Mouse (Mus musculus): ENCODE measurements around the gene Brap. TPM values are rescaled to one million over a fixed set of nuclear protein-coding genes. Genes with fewer than 3 reads are reported as not detected.
"Not testable (repeated sequence)": the region's sequence is repeated elsewhere in the genome, so short reads cannot be mapped to it uniquely, and the experiment has no call there.

The Brap gene
- polyA plus RNA-seq, 1 experiment: 51.8 TPM

DNA sequence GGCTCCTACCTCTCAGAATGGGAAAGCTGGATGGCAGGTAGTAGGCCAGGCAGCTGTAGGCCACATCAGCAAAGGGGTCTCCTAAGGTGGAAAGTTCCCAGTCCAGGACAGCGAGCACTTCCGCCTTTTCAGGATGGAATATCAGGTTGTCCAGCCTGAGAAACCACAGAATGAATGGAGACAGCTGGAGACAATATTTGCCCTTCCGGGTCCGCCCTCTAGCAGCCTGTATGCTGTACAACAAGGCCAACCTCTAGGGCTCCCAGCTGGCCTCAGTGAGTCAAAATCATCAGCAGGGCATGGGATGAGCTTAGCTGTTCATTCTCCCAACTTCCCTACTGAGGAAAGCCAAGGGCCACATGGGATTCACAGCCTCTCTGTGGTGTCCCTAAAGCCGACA, 25.7 kb upstream of the Brap start:
- TF ChIP-seq CTCF (IDR thresholded peaks at IDR 0.05; ENCODE audit: extremely low read depth, insufficient read depth, low read length): no peak
- TF ChIP-seq POLR2A (IDR thresholded peaks at IDR 0.05; ENCODE audit: extremely low read depth, insufficient read depth, low read length): no peak
- Histone ChIP-seq H3K4me3 (ENCODE audit: insufficient read depth, low read length) (no peak overlapping the region), H3K4me1 (ENCODE audit: control insufficient read depth, insufficient read depth, low read length) (no peaks in the 10 kb centered on the region), H3K27ac (ENCODE audit: insufficient read depth, low read length) (no peak overlapping the region)

DNA sequence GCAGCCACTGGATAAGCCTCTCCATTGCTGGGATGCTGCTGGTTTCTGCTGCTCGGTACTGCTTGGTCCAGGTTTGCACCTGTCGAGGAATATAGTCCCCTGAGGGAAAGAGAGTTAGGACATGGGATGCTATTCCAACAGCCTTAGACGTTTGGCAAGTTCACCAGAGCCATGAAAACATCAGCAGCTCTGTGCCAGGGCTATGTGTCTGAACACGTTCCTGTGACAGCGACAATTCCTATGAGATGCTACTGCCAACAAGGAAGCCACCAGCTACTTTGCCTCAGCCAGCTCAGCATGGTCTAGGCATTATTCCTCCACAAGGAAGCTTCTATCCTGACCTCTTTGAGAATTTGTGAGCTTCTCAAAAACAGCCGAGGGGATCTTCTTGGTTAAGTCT, 23.1 kb upstream of the Brap start:
- no peak overlapping the region for H3K27ac ChIP-seq (ENCODE audit: insufficient read depth, low read length)
- H3K4me3 ChIP-seq (ENCODE audit: insufficient read depth, low read length): no peak overlapping the region
- H3K4me1 ChIP-seq (ENCODE audit: control insufficient read depth, insufficient read depth, low read length): no peaks in the 10 kb centered on the region
- TF ChIP-seq POLR2A (IDR thresholded peaks at IDR 0.05; ENCODE audit: extremely low read depth, insufficient read depth, low read length) (no peak), CTCF (IDR thresholded peaks at IDR 0.05; ENCODE audit: extremely low read depth, insufficient read depth, low read length) (no peak)

DNA sequence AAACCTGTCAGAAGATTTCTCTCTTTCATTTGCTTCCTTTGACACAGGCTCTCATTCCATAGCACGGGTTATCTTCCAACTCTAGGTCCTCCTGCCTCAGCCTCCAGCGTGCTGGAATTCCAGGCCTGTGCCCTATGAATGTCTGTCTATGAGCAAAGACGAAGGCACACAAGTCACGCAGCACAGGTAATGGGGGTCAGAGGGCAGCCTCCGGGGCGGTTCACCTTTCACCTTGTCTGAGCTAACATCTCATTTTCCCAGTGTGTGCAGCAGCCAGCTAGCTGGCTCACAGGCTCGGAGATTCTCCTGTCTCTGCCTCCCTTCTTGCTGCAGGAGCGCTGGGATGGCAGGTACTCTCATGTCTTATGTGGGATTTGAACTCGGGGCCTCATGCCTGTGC, 20.8 kb upstream of the Brap start:
- TF ChIP-seq POLR2A (IDR thresholded peaks at IDR 0.05; ENCODE audit: extremely low read depth, insufficient read depth, low read length): no peak
- no peak for TF ChIP-seq CTCF (IDR thresholded peaks at IDR 0.05; ENCODE audit: extremely low read depth, insufficient read depth, low read length)

DNA sequence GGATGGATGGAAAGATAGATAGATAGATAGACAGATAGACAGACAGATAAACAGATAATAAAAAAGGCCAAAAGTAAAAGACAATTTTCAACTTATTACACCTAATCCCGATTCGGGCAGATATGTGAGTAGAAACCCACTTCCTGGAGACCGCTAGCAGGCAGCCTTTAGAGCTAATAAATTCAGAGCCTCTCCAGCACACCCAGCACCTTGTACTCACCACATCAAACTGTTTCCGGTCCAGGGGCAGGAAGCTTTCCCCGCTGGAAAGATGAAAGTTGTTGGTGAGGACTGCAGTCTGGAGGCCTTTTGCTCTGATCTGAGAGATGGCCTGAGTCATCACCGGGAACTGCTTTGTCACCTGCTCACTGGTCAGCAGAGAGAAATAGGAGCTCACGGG, 11.2 kb upstream of the Brap start:
- TF ChIP-seq POLR2A (IDR thresholded peaks at IDR 0.05; ENCODE audit: extremely low read depth, insufficient read depth, low read length) (no peak), CTCF (IDR thresholded peaks at IDR 0.05; ENCODE audit: extremely low read depth, insufficient read depth, low read length) (no peak)

More for the DNA sequence above, 20.8 kb upstream of the Brap start:
- H3K27ac ChIP-seq (ENCODE audit: insufficient read depth, low read length): no peak overlapping the region
- no peak overlapping the region for H3K4me3 ChIP-seq (ENCODE audit: insufficient read depth, low read length)
- no peaks in the 10 kb centered on the region for H3K4me1 ChIP-seq (ENCODE audit: control insufficient read depth, insufficient read depth, low read length)

DNA sequence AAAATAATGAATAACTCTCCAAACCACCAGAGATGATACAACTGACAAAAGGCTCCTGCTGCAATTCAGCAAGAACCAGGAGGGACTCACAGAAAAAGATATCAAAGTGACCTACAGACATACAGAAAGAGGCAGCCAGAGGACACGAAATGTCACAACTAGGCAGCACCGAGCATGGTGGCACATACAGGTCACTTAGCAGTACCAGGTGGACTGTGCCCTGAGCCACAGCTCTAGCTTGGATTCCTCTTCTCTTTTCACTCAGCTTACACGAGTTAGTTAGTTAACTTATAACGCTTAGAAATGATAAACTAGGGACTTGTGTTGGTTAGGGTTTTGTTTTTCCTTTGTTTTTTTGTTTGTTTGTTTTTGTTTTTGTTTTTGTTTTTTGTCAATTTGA, 5.8 kb upstream of the Brap start:
- no peak for TF ChIP-seq CTCF (IDR thresholded peaks at IDR 0.05; ENCODE audit: extremely low read depth, insufficient read depth, low read length)
- TF ChIP-seq POLR2A (IDR thresholded peaks at IDR 0.05; ENCODE audit: extremely low read depth, insufficient read depth, low read length): no peak
- Histone ChIP-seq H3K4me1 (ENCODE audit: control insufficient read depth, insufficient read depth, low read length) (no peaks in the 10 kb centered on the region; the same call in 1 of the 2 replicates), H3K4me3 (ENCODE audit: insufficient read depth, low read length) (no peak overlapping the region), H3K27ac (ENCODE audit: insufficient read depth, low read length) (no peak overlapping the region)

More for the DNA sequence above, 11.2 kb upstream of the Brap start:
- Histone ChIP-seq H3K27ac (ENCODE audit: insufficient read depth, low read length) (no peak overlapping the region), H3K4me1 (ENCODE audit: control insufficient read depth, insufficient read depth, low read length) (no peaks in the 10 kb centered on the region), H3K4me3 (ENCODE audit: insufficient read depth, low read length) (no peak overlapping the region)

DNA sequence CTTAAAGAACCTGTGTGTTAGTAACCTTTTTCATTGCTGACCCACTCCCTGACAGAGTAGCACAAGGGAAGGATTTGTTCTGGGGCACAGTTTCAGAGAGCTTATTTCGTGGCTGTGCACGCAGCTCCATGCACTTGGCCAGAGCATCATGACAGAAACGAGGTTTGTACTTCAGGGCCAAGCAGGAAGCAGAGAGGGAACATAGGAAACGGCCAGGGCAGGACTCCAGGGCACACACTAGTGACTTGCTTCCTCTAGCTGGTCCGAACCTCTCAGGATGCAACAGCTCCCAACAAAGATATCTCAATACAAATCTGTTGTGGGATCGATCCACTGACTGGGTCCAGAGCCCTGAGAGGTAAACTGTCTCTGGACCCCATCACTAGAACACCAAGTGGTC, 3.5 kb upstream of the Brap start:
- H3K4me1 ChIP-seq (ENCODE audit: control insufficient read depth, insufficient read depth, low read length); H3K4me3 ChIP-seq (ENCODE audit: insufficient read depth, low read length); H3K27ac ChIP-seq (ENCODE audit: insufficient read depth, low read length): not testable (repeated sequence)

DNA sequence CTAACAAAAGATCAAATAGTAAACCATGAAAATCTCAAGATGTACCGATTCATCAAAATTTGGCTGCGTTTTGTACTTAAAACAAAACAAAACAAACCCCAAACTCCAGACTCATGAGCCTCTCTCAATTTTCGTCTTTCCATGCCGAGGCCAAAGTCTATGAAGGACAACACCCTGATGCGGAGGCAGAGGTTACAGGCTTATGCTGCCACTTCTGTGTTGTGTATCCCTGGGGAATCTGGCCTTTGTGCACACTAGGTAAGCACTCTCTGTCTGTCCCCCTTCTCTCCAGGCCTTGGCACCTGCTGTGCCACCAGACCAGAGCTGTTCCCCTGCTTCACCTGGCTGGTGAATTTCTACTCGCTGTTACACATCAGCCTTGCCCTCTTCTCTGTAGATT, 2.7 kb upstream of the Brap start:
- not testable (repeated sequence) for H3K27ac ChIP-seq (ENCODE audit: insufficient read depth, low read length); H3K4me1 ChIP-seq (ENCODE audit: control insufficient read depth, insufficient read depth, low read length); H3K4me3 ChIP-seq (ENCODE audit: insufficient read depth, low read length)

DNA sequence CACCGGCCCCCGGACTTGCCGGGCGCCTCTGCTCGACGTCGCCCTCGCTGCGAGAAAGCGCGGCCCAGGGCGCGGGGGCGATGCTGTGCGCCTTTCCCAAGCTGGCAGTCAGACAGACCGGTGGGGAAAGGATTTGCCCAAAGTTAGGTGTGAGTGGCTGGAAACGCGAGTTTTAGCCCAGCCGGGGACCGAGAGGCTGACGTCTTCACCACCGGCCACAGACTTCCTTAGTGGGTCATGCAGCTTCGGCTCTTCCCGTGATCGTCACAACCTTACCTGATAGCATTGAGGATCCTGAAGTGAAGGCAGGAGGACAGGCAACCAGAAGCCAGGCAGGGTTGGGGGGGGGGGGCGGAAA, 513 bp downstream of the Brap start:
- peak overlapping the region; percentile 63; the same call in 1 of the 2 replicates for H3K27ac ChIP-seq (ENCODE audit: insufficient read depth, low read length)
- TF ChIP-seq CTCF (IDR thresholded peaks at IDR 0.05; ENCODE audit: extremely low read depth, insufficient read depth, low read length) (no peak), POLR2A (IDR thresholded peaks at IDR 0.05; ENCODE audit: extremely low read depth, insufficient read depth, low read length) (no peak)
- H3K4me1 ChIP-seq (ENCODE audit: control insufficient read depth, insufficient read depth, low read length): peaks cover 6% of the 10 kb centered on the region; the same call in 1 of the 2 replicates
- peak overlapping the region; percentile 65 for H3K4me3 ChIP-seq (ENCODE audit: insufficient read depth, low read length)

DNA sequence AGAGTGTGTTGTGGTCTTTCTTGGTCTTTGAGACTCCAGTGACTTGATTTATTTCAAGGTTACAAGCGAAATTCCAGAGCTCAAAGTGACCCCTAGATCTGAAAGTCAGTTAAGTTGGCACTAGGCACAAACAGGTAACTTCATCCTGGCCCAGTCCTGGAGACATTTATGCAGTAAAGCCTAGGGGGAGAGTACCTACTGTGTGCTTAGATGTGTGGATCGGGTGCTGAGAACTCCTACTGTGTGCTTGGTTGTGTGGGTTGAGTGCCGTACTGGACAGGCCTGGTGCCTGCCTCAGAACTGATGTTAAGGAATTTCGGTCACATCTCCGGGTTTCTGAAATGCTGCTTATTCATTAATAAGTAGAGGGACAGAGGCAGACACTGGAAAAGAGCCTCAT, 1.1 kb downstream of the Brap start:
- peaks cover 6% of the 10 kb centered on the region; the same call in 1 of the 2 replicates for H3K4me1 ChIP-seq (ENCODE audit: control insufficient read depth, insufficient read depth, low read length)
- peak overlapping the region; percentile 65 for H3K4me3 ChIP-seq (ENCODE audit: insufficient read depth, low read length)
- no peak overlapping the region for H3K27ac ChIP-seq (ENCODE audit: insufficient read depth, low read length)
- TF ChIP-seq CTCF (IDR thresholded peaks at IDR 0.05; ENCODE audit: extremely low read depth, insufficient read depth, low read length): no peak
- no peak for TF ChIP-seq POLR2A (IDR thresholded peaks at IDR 0.05; ENCODE audit: extremely low read depth, insufficient read depth, low read length)

DNA sequence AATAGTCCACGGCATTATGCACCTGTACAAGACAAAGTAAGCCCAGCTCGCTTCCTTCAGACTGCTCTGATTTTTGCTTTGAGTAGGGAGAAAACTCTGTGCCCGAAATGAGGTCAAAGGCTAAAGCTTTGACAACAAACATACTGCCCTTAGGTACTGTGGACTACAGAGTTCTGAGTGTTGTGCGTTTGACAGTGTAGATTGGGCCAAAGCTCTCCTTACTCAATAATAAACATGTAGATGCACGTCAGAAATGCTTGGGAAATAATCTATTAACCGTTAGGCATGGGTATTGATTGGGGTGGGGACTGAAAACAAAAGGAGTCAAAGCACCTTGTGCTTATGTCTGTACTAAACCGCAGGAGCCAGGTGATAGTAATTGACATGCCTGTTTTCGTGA, 3.1 kb downstream of the Brap start:
- no peak overlapping the region for H3K4me3 ChIP-seq (ENCODE audit: insufficient read depth, low read length)
- H3K4me1 ChIP-seq (ENCODE audit: control insufficient read depth, insufficient read depth, low read length): peaks cover 6% of the 10 kb centered on the region
- no peak overlapping the region for H3K27ac ChIP-seq (ENCODE audit: insufficient read depth, low read length)
- no peak for TF ChIP-seq CTCF (IDR thresholded peaks at IDR 0.05; ENCODE audit: extremely low read depth, insufficient read depth, low read length)
- TF ChIP-seq POLR2A (IDR thresholded peaks at IDR 0.05; ENCODE audit: extremely low read depth, insufficient read depth, low read length): no peak

DNA sequence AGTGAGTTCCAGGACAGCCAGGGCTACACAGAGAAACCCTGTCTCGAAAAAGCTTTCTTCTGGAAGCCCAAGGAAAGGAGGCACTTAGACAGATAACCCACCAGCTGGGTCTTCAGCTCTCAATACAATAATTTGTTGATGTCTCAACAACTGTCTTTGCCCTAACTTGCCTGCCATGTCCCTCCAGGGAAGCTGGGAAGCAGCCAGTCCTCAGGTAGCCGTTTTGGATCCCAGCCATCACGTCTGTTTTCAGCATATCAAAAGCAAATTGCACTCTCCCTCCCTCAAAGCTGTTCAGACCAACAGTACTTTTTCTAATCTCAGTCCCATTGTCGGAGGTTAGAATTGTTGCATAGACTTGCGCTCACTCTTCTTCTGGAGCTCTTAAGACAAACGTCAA, 3.7 kb downstream of the Brap start:
- Histone ChIP-seq H3K4me1 (ENCODE audit: control insufficient read depth, insufficient read depth, low read length) (peaks cover 6% of the 10 kb centered on the region), H3K27ac (ENCODE audit: insufficient read depth, low read length) (no peak overlapping the region), H3K4me3 (ENCODE audit: insufficient read depth, low read length) (no peak overlapping the region)
- TF ChIP-seq POLR2A (IDR thresholded peaks at IDR 0.05; ENCODE audit: extremely low read depth, insufficient read depth, low read length): no peak
- no peak for TF ChIP-seq CTCF (IDR thresholded peaks at IDR 0.05; ENCODE audit: extremely low read depth, insufficient read depth, low read length)

All from cortical plate, adult 2 months (tissue).